Mouse (Mus musculus) CH12.LX (cell line): ENCODE measurements at regions not wholly inside any gene's neighbourhood (a gene's known extent, or its start where the extent isn't known, plus 50 kb on each side); places are given as distances from the start of the nearest gene placed in this dataset.

Experiments
- DNase-seq: peaks from one replicate; pipeline ENCODE4 v3.0.0-alpha.2; 2013; ENCODE audit errors: extremely low read depth
- H3K27ac ChIP-seq: 2 replicates; pipeline ENCODE4 v1.5.1; 2012; ENCODE audit warnings: low read depth, mild to moderate bottlenecking, control low read depth, moderate library complexity; ENCODE audit not compliant: insufficient read depth
- H3K27me3 ChIP-seq: replicated peaks from 2 replicates; pipeline ENCODE3; 2012; ENCODE audit warnings: inconsistent platforms
- H3K36me3 ChIP-seq, 2 experiments: replicated peaks in 1 of 2; 2 replicates each; pipeline versions ENCODE3 to v1.6.1; 2012; ENCODE audit warnings: inconsistent platforms in 1 of 2, low read length in 1 of 2, mild to moderate bottlenecking in 1 of 2, mixed read lengths in 1 of 2, moderate library complexity in 1 of 2; ENCODE audit not compliant: control insufficient read depth in 1 of 2, insufficient read depth in 1 of 2
- H3K4me1 ChIP-seq, 2 experiments: 2 replicates each; pipeline ENCODE4 v1.6.1; 2012; ENCODE audit warnings: inconsistent platforms in 1 of 2, moderate library complexity in 1 of 2; ENCODE audit not compliant: insufficient read depth in 2 of 2, control insufficient read depth in 1 of 2
- H3K4me2 ChIP-seq: 2 replicates; pipeline ENCODE4 v1.6.1; 2012; ENCODE audit warnings: low read depth, mild to moderate bottlenecking, control low read depth; ENCODE audit not compliant: poor library complexity, insufficient read depth, severe bottlenecking
- H3K4me3 ChIP-seq, 3 experiments: fragments of 150-350 bp in 1 of 3; sonication (generic) in 1 of 3; replicated peaks in 1 of 3; 2 replicates each; pipeline versions ENCODE3 to v1.5.1; 2011 to 2012; ENCODE audit warnings: low read depth in 2 of 3, low read length in 2 of 3, mild to moderate bottlenecking in 2 of 3, moderate library complexity in 2 of 3, control low read depth in 1 of 3, improper control_type of control experiment in 1 of 3, inconsistent platforms in 1 of 3, mixed read lengths in 1 of 3; ENCODE audit not compliant: poor library complexity in 1 of 3
- H3K79me2 ChIP-seq: replicated peaks from 2 replicates; pipeline ENCODE4 v1.6.1; 2012; ENCODE audit warnings: mild to moderate bottlenecking, moderate library complexity; ENCODE audit not compliant: control insufficient read depth, poor library complexity, insufficient read depth, severe bottlenecking; ENCODE audit errors: extremely low read depth
- H3K9ac ChIP-seq: 2 replicates; pipeline ENCODE4 v1.6.1; 2012; ENCODE audit warnings: low read depth, mild to moderate bottlenecking, control low read depth, moderate library complexity; ENCODE audit not compliant: insufficient read depth
- H3K9me3 ChIP-seq: replicated peaks from 2 replicates; pipeline ENCODE3; 2012; ENCODE audit warnings: low read length, inconsistent platforms, mixed read lengths
- BHLHE40 ChIP-seq: IDR thresholded peaks from 2 replicates; pipeline ENCODE4 v1.6.1; 2011; ENCODE audit warnings: mild to moderate bottlenecking, low read depth, low read length, improper control_type of control experiment
- CHD1 ChIP-seq: IDR thresholded peaks from 2 replicates; pipeline ENCODE4 v1.6.1; 2012; ENCODE audit warnings: low read depth, low read length, improper control_type of control experiment, inconsistent platforms
- CHD2 ChIP-seq: IDR thresholded peaks from 2 replicates; pipeline ENCODE4 v1.6.1; 2011; ENCODE audit warnings: low read length, improper control_type of control experiment
- CTCF ChIP-seq, 2 experiments: IDR thresholded peaks in 1 of 2; conservative IDR thresholded peaks in 1 of 2; 2 replicates each; pipeline ENCODE4 v1.5.1; 2011 to 2012; ENCODE audit warnings: low read depth in 2 of 2, low read length in 2 of 2, improper control_type of control experiment in 1 of 2, inconsistent platforms in 1 of 2, mild to moderate bottlenecking in 1 of 2, moderate library complexity in 1 of 2
- E2F4 ChIP-seq: IDR thresholded peaks from 2 replicates; pipeline ENCODE4 v1.6.1; 2011; ENCODE audit warnings: low read depth, low read length, improper control_type of control experiment; ENCODE audit not compliant: insufficient replicate concordance
- EP300 ChIP-seq: IDR thresholded peaks from 2 replicates; pipeline ENCODE4 v1.6.1; 2011; ENCODE audit warnings: low read length, improper control_type of control experiment
- ETS1 ChIP-seq: conservative IDR thresholded peaks from 2 replicates; pipeline ENCODE4 v1.6.1; 2012; ENCODE audit warnings: low read depth, mild to moderate bottlenecking, inconsistent platforms, low read length, improper control_type of control experiment, moderate library complexity
- HCFC1 ChIP-seq: IDR thresholded peaks from 2 replicates; pipeline ENCODE4 v1.6.1; 2012; ENCODE audit warnings: low read depth, mild to moderate bottlenecking, inconsistent platforms, low read length, improper control_type of control experiment
- JUN ChIP-seq: IDR thresholded peaks from 2 replicates; pipeline ENCODE4 v1.6.1; 2011; ENCODE audit warnings: low read depth, mild to moderate bottlenecking, low read length, improper control_type of control experiment, moderate library complexity; ENCODE audit not compliant: insufficient read depth
- JUND ChIP-seq: conservative IDR thresholded peaks from 2 replicates; pipeline ENCODE4 v1.6.1; 2011; ENCODE audit warnings: low read depth, low read length, improper control_type of control experiment
- KAT2A ChIP-seq: IDR thresholded peaks from 2 replicates; pipeline ENCODE4 v1.6.1; 2012; ENCODE audit warnings: low read length, improper control_type of control experiment, inconsistent platforms; ENCODE audit not compliant: insufficient replicate concordance
- MAX ChIP-seq: IDR thresholded peaks from 2 replicates; pipeline ENCODE4 v1.6.1; 2011; ENCODE audit warnings: low read length, improper control_type of control experiment
- MAZ ChIP-seq: IDR thresholded peaks from 2 replicates; pipeline ENCODE4 v1.6.1; 2012; ENCODE audit warnings: low read depth, mild to moderate bottlenecking, inconsistent platforms, low read length, improper control_type of control experiment, moderate library complexity
- MEF2A ChIP-seq: IDR thresholded peaks from 2 replicates; pipeline ENCODE4 v1.6.1; 2014; ENCODE audit warnings: low read depth, mild to moderate bottlenecking, inconsistent platforms, low read length, improper control_type of control experiment, borderline replicate concordance
- MXI1 ChIP-seq: IDR thresholded peaks from 2 replicates; pipeline ENCODE4 v1.6.1; 2011; ENCODE audit warnings: mild to moderate bottlenecking, low read depth, low read length, improper control_type of control experiment
- NELFE ChIP-seq: IDR thresholded peaks from 2 replicates; pipeline ENCODE4 v1.6.1; 2011; ENCODE audit warnings: low read depth, low read length, improper control_type of control experiment
- NRF1 ChIP-seq: IDR thresholded peaks from 2 replicates; pipeline ENCODE4 v1.6.1; 2014; ENCODE audit warnings: low read depth, mild to moderate bottlenecking, inconsistent platforms, low read length, improper control_type of control experiment, moderate library complexity
- PAX5 ChIP-seq: IDR thresholded peaks from 2 replicates; pipeline ENCODE4 v1.6.1; 2012; ENCODE audit warnings: low read length, inconsistent platforms, mixed read lengths
- POLR2A ChIP-seq: IDR thresholded peaks from 2 replicates; pipeline ENCODE4 v1.6.1; 2011; ENCODE audit warnings: low read depth, mild to moderate bottlenecking, improper control_type of control experiment, low read length
- POLR2AphosphoS2 ChIP-seq: IDR thresholded peaks from 2 replicates; pipeline ENCODE4 v1.6.1; 2011; ENCODE audit warnings: low read depth, low read length, improper control_type of control experiment
- RAD21 ChIP-seq: IDR thresholded peaks from 2 replicates; pipeline ENCODE4 v1.6.1; 2011; ENCODE audit warnings: low read depth, mild to moderate bottlenecking, low read length, improper control_type of control experiment, moderate library complexity
- RCOR1 ChIP-seq: conservative IDR thresholded peaks from 2 replicates; pipeline ENCODE4 v1.6.1; 2012; ENCODE audit warnings: low read depth, mild to moderate bottlenecking, inconsistent platforms, low read length, improper control_type of control experiment
- USF1 ChIP-seq: IDR thresholded peaks from 2 replicates; pipeline ENCODE4 v1.6.1; 2014; ENCODE audit warnings: low read depth, mild to moderate bottlenecking, inconsistent platforms, low read length, improper control_type of control experiment
- ZC3H11A ChIP-seq: IDR thresholded peaks from 2 replicates; pipeline ENCODE4 v1.6.1; 2012; ENCODE audit warnings: low read depth, mild to moderate bottlenecking, inconsistent platforms, low read length, improper control_type of control experiment
- ZNF384 ChIP-seq: IDR thresholded peaks from 2 replicates; pipeline ENCODE4 v1.6.1; 2012; ENCODE audit warnings: low read depth, low read length, improper control_type of control experiment, inconsistent platforms
- dilution Hi-C: fragments of 300-500 bp; cut with MboI; formaldehyde crosslinking; loops from 2 replicates; pipeline ENCODE4 v1.14.3; 2020; ENCODE audit warnings: low sequenced_read_pairs; ENCODE audit not compliant: extremely low pct_unique_long_range_greater_than_20kb, extremely low pct_ligation_motif_present
- in situ Hi-C: fragments of 300-500 bp; cut with MboI; formaldehyde crosslinking; loops from 3 replicates; pipeline ENCODE4 v1.14.3; 2019; ENCODE audit warnings: low sequenced_read_pairs, low pct_ligation_motif_present, low pct_unique_long_range_greater_than_20kb, mixed read lengths

DNA sequence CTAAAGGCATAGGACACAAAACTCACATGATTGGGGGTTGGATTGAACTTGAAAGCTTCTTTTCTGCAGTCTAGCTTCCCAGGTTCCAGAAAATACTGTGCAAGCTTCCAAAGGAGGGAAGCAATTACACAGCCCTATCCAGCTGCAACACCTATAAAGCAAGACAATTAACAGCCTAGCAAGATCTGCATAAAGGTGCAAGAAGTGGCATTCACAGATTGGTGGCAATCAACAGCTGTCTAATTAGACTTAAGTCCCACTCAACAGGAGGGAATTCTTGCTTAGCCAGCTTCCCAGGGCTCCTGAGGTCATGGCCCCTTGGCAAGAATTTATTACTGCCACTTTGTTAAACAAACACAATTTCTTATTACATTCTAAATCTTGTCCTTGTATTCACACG, 511.9 kb downstream of the Kcnj2 start:
- no peaks in the 10 kb centered on the region for H3K4me1 ChIP-seq
- in situ Hi-C loops (no loop called here), dilution Hi-C loops (no loop called here)
- no peaks in the 10 kb centered on the region for H3K36me3 ChIP-seq
- H3K4me2 ChIP-seq: no peak overlapping the region
- no peaks in the 10 kb centered on the region for H3K9me3 ChIP-seq
- no peak overlapping the region for H3K27ac ChIP-seq
- H3K9ac ChIP-seq: no peak overlapping the region
- H3K27me3 ChIP-seq: no peaks in the 10 kb centered on the region
- no peak for TF ChIP-seq MEF2A
- no peak for TF ChIP-seq MAX
- no peak for TF ChIP-seq BHLHE40
- no peak for TF ChIP-seq HCFC1
- no peak for TF ChIP-seq JUN
- no peak for TF ChIP-seq POLR2AphosphoS2
- no peak for TF ChIP-seq NRF1
- TF ChIP-seq ETS1: no peak
- TF ChIP-seq CTCF (conservative IDR thresholded peaks at IDR 0.05 in 1 of 2, IDR thresholded peaks at IDR 0.05 in 1 of 2; ENCODE audit: low read depth in 2 of 2, low read length in 2 of 2): no peak
- no peak for TF ChIP-seq POLR2A
- no peak for TF ChIP-seq MAZ
- TF ChIP-seq ZC3H11A: no peak
- no peak for TF ChIP-seq KAT2A
- no peak for TF ChIP-seq NELFE
- TF ChIP-seq CHD1: no peak
- no peak for TF ChIP-seq CHD2
- TF ChIP-seq E2F4: no peak
- no peak for DNase-seq
- H3K79me2 ChIP-seq: no peaks in the 10 kb centered on the region
- no peak overlapping the region for H3K4me3 ChIP-seq

DNA sequence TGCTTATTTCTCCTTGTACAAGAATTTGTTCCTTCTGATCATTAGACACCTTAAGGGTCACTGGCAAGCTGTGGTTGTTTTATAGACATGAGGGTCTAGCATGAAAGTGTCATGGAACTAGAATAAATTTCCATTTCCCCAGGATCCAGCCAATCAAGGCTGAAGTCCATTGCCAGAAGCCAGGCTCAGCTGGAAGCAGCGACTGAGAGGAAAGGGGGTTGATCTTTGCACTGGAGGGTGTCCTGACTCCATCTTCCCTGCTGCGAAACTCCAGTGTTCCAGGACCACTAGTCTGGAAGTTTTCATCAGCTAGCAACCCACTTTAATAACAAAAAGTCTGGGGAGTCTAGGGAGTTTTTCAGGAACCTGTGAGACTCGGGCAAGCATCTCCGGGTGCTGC, 517.0 kb downstream of the Kcnj2 start:
- Histone ChIP-seq H3K27ac (no peak overlapping the region), H3K79me2 (no peaks in the 10 kb centered on the region), H3K4me2 (no peak overlapping the region), H3K9me3 (no peaks in the 10 kb centered on the region), H3K4me3 (no peak overlapping the region), H3K36me3 (no peaks in the 10 kb centered on the region), H3K9ac (no peak overlapping the region), H3K27me3 (no peaks in the 10 kb centered on the region), H3K4me1 (no peaks in the 10 kb centered on the region)
- dilution Hi-C loops: no loop called here
- DNase-seq: no peak
- no peak for TF ChIP-seq MEF2A
- no peak for TF ChIP-seq EP300
- no peak for TF ChIP-seq MXI1
- no peak for TF ChIP-seq JUN
- no peak for TF ChIP-seq JUND
- TF ChIP-seq E2F4: no peak
- TF ChIP-seq KAT2A: no peak
- no peak for TF ChIP-seq PAX5
- no peak for TF ChIP-seq RAD21
- TF ChIP-seq RCOR1: no peak
- TF ChIP-seq BHLHE40: no peak
- TF ChIP-seq CHD1: no peak
- TF ChIP-seq ZNF384: no peak
- no peak for TF ChIP-seq USF1
- TF ChIP-seq POLR2A: no peak
- no peak for TF ChIP-seq NRF1
- in situ Hi-C loops: no loop called here
